Mouse (Mus musculus): Measurements from ENCODE around the gene Muc1. TPM values are rescaled to one million over a fixed set of nuclear protein-coding genes. Genes with fewer than 3 reads are reported as not detected.
A peak's percentile ranks its signal among the peaks of the same experiment; 100 is the strongest.

The Muc1 gene
- polyA plus RNA-seq (2016; fragmentation: Nextera tagmentation; extraction: Ambion mirVana), result 1.7 and 1.8 TPM in 2 replicates

- no peak for DNase-seq (ENCODE audit: extremely low spot score, low spot score)
- 24% methylated on average over 10 of the region's 10 CpGs for WGBS
These were observed at the start of gene Muc1 for GRCm38 (mm10) chr3:89228836-89229235. Gene Muc1, plus strand, starts transcription at chr3:89229057.

GRCm38 (mm10) chr3:89181749-89182500, 46.9 kb upstream of the Muc1 start:
- Histone ChIP-seq H3K4me1 (peaks cover 66% of the 10 kb centered on the region), H3K9me3 (no peaks in the 10 kb centered on the region), H3K27ac (0 out of 2 replicates have a peak overlapping the region, but pooled peaks have one; percentile 93), H3K27me3 (ENCODE audit: poor library complexity, severe bottlenecking) (peaks cover 4% of the 10 kb centered on the region), H3K4me3 (peak overlapping the region; percentile 77; the same call in 1 of the 2 replicates), H3K36me3 (replicated peaks) (peaks cover 41% of the 10 kb centered on the region)
- no peak for DNase-seq (ENCODE audit: extremely low spot score, low spot score)
- 92% methylated on average over 27 of the region's 27 CpGs for whole genome bisulfite sequencing

More at GRCm38 (mm10) chr3:89228836-89229235, at the start of gene Muc1:
- Histone ChIP-seq H3K27me3 (ENCODE audit: poor library complexity, severe bottlenecking) (peaks cover 43% of the 10 kb centered on the region), H3K9me3 (no peaks in the 10 kb centered on the region), H3K4me3 (peak within 1 kb of the TSS; percentile 91), H3K36me3 (replicated peaks) (peaks cover 43% of the 10 kb centered on the region), H3K4me1 (peaks cover 78% of the 10 kb centered on the region), H3K27ac (peak within 1 kb of the TSS; percentile 99)

- Histone ChIP-seq H3K4me3 (peak overlapping the region; percentile 77), H3K27ac (peak overlapping the region; percentile 93), H3K27me3 (ENCODE audit: poor library complexity, severe bottlenecking) (peaks cover 10% of the 10 kb centered on the region), H3K9me3 (no peaks in the 10 kb centered on the region), H3K4me1 (peaks cover 71% of the 10 kb centered on the region), H3K36me3 (replicated peaks) (peaks cover 46% of the 10 kb centered on the region)
- 48% methylated on average over 7 of the region's 7 CpGs for WGBS
- no peak for DNase-seq (ENCODE audit: extremely low spot score, low spot score)
These were observed 46.3 kb upstream of the Muc1 start for GRCm38 (mm10) chr3:89182531-89183057.

GRCm38 (mm10) chr3:89183058-89183958, 45.5 kb upstream of the Muc1 start, which contains the start of gene Fam189b:
Gene Fam189b, plus strand, starts transcription at chr3:89183143.
- Histone ChIP-seq H3K27ac (peak within 1 kb of the TSS; percentile 93), H3K4me1 (peaks cover 73% of the 10 kb centered on the region), H3K36me3 (replicated peaks) (peaks cover 48% of the 10 kb centered on the region), H3K9me3 (no peaks in the 10 kb centered on the region), H3K4me3 (peak within 1 kb of the TSS; percentile 77), H3K27me3 (ENCODE audit: poor library complexity, severe bottlenecking) (peaks cover 18% of the 10 kb centered on the region)
- 6% methylated on average over 39 of the region's 39 CpGs for WGBS
- peak; percentile 86 for DNase-seq (ENCODE audit: extremely low spot score, low spot score)

GRCm38 (mm10) chr3:89183959-89184315, 44.9 kb upstream of the Muc1 start:
- peaks cover 73% of the 10 kb centered on the region for H3K4me1 ChIP-seq
- H3K4me3 ChIP-seq, result peak overlapping the region; percentile 77
- WGBS, result 79% methylated on average over 6 of the region's 6 CpGs
- H3K27ac ChIP-seq, result peak overlapping the region; percentile 93
- no peaks in the 10 kb centered on the region for H3K9me3 ChIP-seq
- peaks cover 51% of the 10 kb centered on the region for H3K36me3 ChIP-seq (replicated peaks)
- H3K27me3 ChIP-seq (ENCODE audit: poor library complexity, severe bottlenecking), result peaks cover 24% of the 10 kb centered on the region
- no peak for DNase-seq (ENCODE audit: extremely low spot score, low spot score)

GRCm38 (mm10) chr3:89187197-89187596, 41.7 kb upstream of the Muc1 start:
- WGBS, result 28% methylated on average over 23 of the region's 23 CpGs
- Histone ChIP-seq H3K4me1 (peaks cover 65% of the 10 kb centered on the region), H3K9me3 (no peaks in the 10 kb centered on the region), H3K36me3 (replicated peaks) (peaks cover 19% of the 10 kb centered on the region), H3K4me3 (peak overlapping the region; percentile 30; the same call in 1 of the 2 replicates), H3K27ac (peak overlapping the region; percentile 65), H3K27me3 (ENCODE audit: poor library complexity, severe bottlenecking) (peaks cover 24% of the 10 kb centered on the region)
- no peak for DNase-seq (ENCODE audit: extremely low spot score, low spot score)

- 61% methylated on average over 18 of the region's 18 CpGs for WGBS
- Histone ChIP-seq H3K27me3 (ENCODE audit: poor library complexity, severe bottlenecking) (peaks cover 24% of the 10 kb centered on the region), H3K36me3 (replicated peaks) (peaks cover 13% of the 10 kb centered on the region), H3K4me3 (peak overlapping the region; percentile 30; the same call in 1 of the 2 replicates), H3K27ac (peak overlapping the region; percentile 65), H3K4me1 (peaks cover 58% of the 10 kb centered on the region), H3K9me3 (no peaks in the 10 kb centered on the region)
- peak; percentile 14 for DNase-seq (ENCODE audit: extremely low spot score, low spot score)
These were observed 41.0 kb upstream of the Muc1 start for GRCm38 (mm10) chr3:89187690-89188477.

- Histone ChIP-seq H3K9me3 (no peaks in the 10 kb centered on the region), H3K36me3 (replicated peaks) (peaks cover 13% of the 10 kb centered on the region), H3K27ac (peak overlapping the region; percentile 65; the same call in 1 of the 2 replicates), H3K4me1 (peaks cover 52% of the 10 kb centered on the region), H3K4me3 (peak overlapping the region; percentile 0; the same call in 1 of the 2 replicates), H3K27me3 (ENCODE audit: poor library complexity, severe bottlenecking) (peaks cover 24% of the 10 kb centered on the region)
- DNase-seq (ENCODE audit: extremely low spot score, low spot score), result no peak
- WGBS, result 60% methylated on average over 12 of the region's 12 CpGs
These were observed 40.4 kb upstream of the Muc1 start for GRCm38 (mm10) chr3:89188478-89188875.

GRCm38 (mm10) chr3:89190436-89190835, 38.4 kb upstream of the Muc1 start:
- WGBS, result 89% methylated on average over 8 of the region's 8 CpGs
- Histone ChIP-seq H3K4me3 (no peak overlapping the region), H3K27ac (no peak overlapping the region), H3K4me1 (peaks cover 35% of the 10 kb centered on the region), H3K36me3 (replicated peaks) (peaks cover 13% of the 10 kb centered on the region), H3K9me3 (no peaks in the 10 kb centered on the region), H3K27me3 (ENCODE audit: poor library complexity, severe bottlenecking) (peaks cover 24% of the 10 kb centered on the region)
- DNase-seq (ENCODE audit: extremely low spot score, low spot score), result no peak

GRCm38 (mm10) chr3:89193351-89193750, 35.5 kb upstream of the Muc1 start:
- Histone ChIP-seq H3K9me3 (no peaks in the 10 kb centered on the region), H3K4me3 (no peak overlapping the region), H3K27me3 (ENCODE audit: poor library complexity, severe bottlenecking) (peaks cover 6% of the 10 kb centered on the region), H3K4me1 (peaks cover 24% of the 10 kb centered on the region), H3K27ac (no peak overlapping the region), H3K36me3 (replicated peaks) (peaks cover 6% of the 10 kb centered on the region)
- WGBS, result 74% methylated on average over 1 of the region's 1 CpGs
- DNase-seq (ENCODE audit: extremely low spot score, low spot score), result no peak

GRCm38 (mm10) chr3:89193853-89194252, 35.0 kb upstream of the Muc1 start:
- H3K36me3 ChIP-seq (replicated peaks), result peaks cover 1% of the 10 kb centered on the region; the same call in 1 of the 2 replicates
- peaks cover 1% of the 10 kb centered on the region for H3K27me3 ChIP-seq (ENCODE audit: poor library complexity, severe bottlenecking)
- H3K27ac ChIP-seq, result no peak overlapping the region
- 91% methylated on average over 2 of the region's 2 CpGs for WGBS
- no peak overlapping the region for H3K4me3 ChIP-seq
- H3K9me3 ChIP-seq, result no peaks in the 10 kb centered on the region
- peaks cover 19% of the 10 kb centered on the region for H3K4me1 ChIP-seq
- peak; percentile 16 for DNase-seq (ENCODE audit: extremely low spot score, low spot score)
